Mouse (Mus musculus) bone marrow, adult 2 months (tissue): ENCODE results near the gene Rhox3c. TPM values are rescaled to one million over a fixed set of nuclear protein-coding genes. Genes with fewer than 3 reads are reported as not detected.
"Not testable (repeated sequence)": the region's sequence is repeated elsewhere in the genome, so short reads cannot be mapped to it uniquely, and the experiment has no call there.

Experiments used
- H3K27ac ChIP-seq: fragments of 200-500 bp; 2 replicates; pipeline ENCODE4 v1.5.1; 2012; ENCODE audit warnings: low read depth, mild to moderate bottlenecking, control low read depth, inconsistent platforms, low read length; ENCODE audit not compliant: control insufficient read depth, poor library complexity, insufficient read depth
- H3K4me1 ChIP-seq: fragments of 200-500 bp; 2 replicates; pipeline ENCODE4 v1.6.1; 2011; ENCODE audit warnings: low read length; ENCODE audit not compliant: control insufficient read depth, insufficient read depth
- H3K4me3 ChIP-seq: fragments of 200-500 bp; replicated peaks from 2 replicates; pipeline ENCODE3; 2011; ENCODE audit warnings: mild to moderate bottlenecking, low read depth, low read length, control low read depth; ENCODE audit not compliant: control insufficient read depth
- WGBS: fragments of 180-500 bp; shearing (Covaris S2); methylation state at CpG from one replicate; pipeline ENCODE4 v1.1.7; 2018; 5-methylcytosine and 5-hydroxymethylcytosine counted together
- polyA plus RNA-seq: library from polyadenylated mRNA; stranded (reverse); fragments of >200 nt; gene quantifications from 2 replicates; pipeline ENCODE4 v1.2.4, GENCODE M21; 2011; ENCODE audit warnings: low replicate concordance; ENCODE audit not compliant: missing spikeins, insufficient read depth, insufficient read length

Gene Rhox3c
- polyA plus RNA-seq: not detected in 2 replicates

DNA sequence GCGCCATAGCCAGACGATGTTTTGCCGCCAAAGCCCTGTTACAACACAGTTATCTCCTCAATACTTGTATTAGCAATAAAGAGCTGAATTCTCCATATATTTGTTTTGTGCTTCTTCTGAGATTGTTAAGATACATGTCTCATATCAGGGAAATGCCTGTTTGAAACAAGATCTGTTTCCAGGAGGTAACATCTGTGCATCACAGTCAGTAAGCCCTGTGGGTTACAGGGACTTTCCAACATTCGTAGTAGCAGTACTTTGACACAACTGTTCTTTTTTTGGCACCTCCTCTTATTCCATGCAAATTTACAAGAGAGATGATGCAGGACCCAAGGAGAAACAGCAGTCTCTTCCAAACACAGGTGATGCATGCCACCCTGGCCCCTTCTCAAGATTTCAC, at the start of gene Rhox3c:
Rhox3c (plus strand) TSS at position 301 of the 400 bp plus-strand sequence.
- H3K4me3 ChIP-seq, H3K4me1 ChIP-seq, H3K27ac ChIP-seq: not testable (repeated sequence)
- WGBS: 90% methylated on average over 3 of the region's 4 CpGs

- H3K4me1 ChIP-seq, H3K27ac ChIP-seq, H3K4me3 ChIP-seq: not testable (repeated sequence)
- WGBS: no CpG with 5 or more reads among the region's 9 CpGs
Measured at GRCm38 (mm10) chrX:37411767-37412166, 46.6 kb upstream of the Rhox3c start, which contains the start of gene Rhox2b. TSS of gene Rhox2b (plus strand) at chrX:37412067.

- not testable (repeated sequence) for H3K4me1 ChIP-seq, H3K27ac ChIP-seq, H3K4me3 ChIP-seq
- 80% methylated on average over 14 of the region's 15 CpGs for WGBS
Measured at GRCm38 (mm10) chrX:37432194-37432593, 26.2 kb upstream of the Rhox3c start, which contains the start of gene Rhox4b. TSS of gene Rhox4b (plus strand) at chrX:37432494.

GRCm38 (mm10) chrX:37453380-37453779, 5.0 kb upstream of the Rhox3c start, which contains the start of gene Rhox2c:
TSS of gene Rhox2c (plus strand) at chrX:37453680.
- H3K4me3 ChIP-seq: not testable (repeated sequence)

DNA sequence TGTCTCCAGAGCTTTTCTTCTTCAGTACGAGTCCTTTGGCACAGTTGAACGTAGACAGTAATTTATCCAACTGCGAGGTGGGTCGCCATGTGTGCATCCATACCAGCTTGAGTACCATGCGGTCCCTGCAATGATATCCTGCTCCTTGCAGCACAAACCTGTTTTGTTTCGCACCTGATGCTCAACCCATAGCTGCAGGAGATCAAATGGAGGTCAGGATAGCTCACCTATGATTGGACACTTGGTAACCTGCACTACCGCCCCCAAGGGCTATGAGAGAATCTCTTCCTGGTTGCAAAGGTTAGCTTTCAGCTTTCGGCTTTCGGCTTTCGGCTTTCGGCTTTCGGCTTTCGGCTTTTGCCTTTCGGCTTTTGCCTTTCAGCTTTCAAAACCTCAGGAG, 21.7 kb downstream of the Rhox3c start, which contains the start of gene Rhox4c:
Rhox4c (plus strand) TSS at position 301 of the 400 bp plus-strand sequence.
- not testable (repeated sequence) for H3K27ac ChIP-seq, H3K4me1 ChIP-seq, H3K4me3 ChIP-seq
- WGBS: 87% methylated on average over 14 of the region's 14 CpGs

More at GRCm38 (mm10) chrX:37453380-37453779, 5.0 kb upstream of the Rhox3c start, which contains the start of gene Rhox2c:
- not testable (repeated sequence) for H3K27ac ChIP-seq, H3K4me1 ChIP-seq
- WGBS: 82% methylated on average over 7 of the region's 10 CpGs

DNA sequence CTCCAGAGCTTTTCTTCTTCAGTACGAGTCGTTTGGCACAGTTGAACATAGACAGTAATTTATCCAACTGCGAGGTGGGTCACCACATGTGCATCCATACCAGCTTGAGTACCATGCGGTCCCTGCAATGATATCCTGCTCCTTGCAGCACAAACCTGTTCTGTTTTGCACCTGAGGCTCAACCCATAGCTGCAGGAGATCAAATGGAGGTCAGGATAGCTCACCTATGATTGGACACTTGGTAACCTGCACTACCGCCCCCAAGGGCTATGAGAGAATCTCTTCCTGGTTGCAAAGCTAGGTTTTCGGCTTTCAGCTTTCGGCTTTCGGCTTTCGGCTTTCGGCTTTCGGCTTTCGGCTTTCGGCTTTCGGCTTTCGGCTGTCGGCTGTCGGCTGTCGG, 55.7 kb downstream of the Rhox3c start, which contains the start of gene Rhox4d:
Rhox4d (plus strand) TSS at position 301 of the 400 bp plus-strand sequence.
- not testable (repeated sequence) for H3K27ac ChIP-seq, H3K4me3 ChIP-seq, H3K4me1 ChIP-seq
- WGBS: 91% methylated on average over 12 of the region's 18 CpGs

Other genes starting within 250 kb of the Rhox3c start
- gene Gm9, start 247.5 kb upstream of the Rhox3c start, polyA plus RNA-seq: not detected in 2 replicates
- not detected in 2 replicates for gene Rhox1, start 236.3 kb upstream of the Rhox3c start, polyA plus RNA-seq
- gene Rhox2a, start 213.6 kb upstream of the Rhox3c start, polyA plus RNA-seq: not detected in 2 replicates
- gene Rhox3a, start 208.7 kb upstream of the Rhox3c start, polyA plus RNA-seq: not detected in 2 replicates
- not detected in 2 replicates for gene Rhox4a, start 193.2 kb upstream of the Rhox3c start, polyA plus RNA-seq
- gene Rhox3a2, start 78.6 kb upstream of the Rhox3c start, polyA plus RNA-seq: not detected in 2 replicates
- not detected in 2 replicates for gene Rhox4a2, start 67.7 kb upstream of the Rhox3c start, polyA plus RNA-seq
- not detected in 2 replicates for gene Rhox2b, start 46.5 kb upstream of the Rhox3c start, polyA plus RNA-seq
- gene Rhox4b, start 26.1 kb upstream of the Rhox3c start, polyA plus RNA-seq: not detected in 2 replicates
- not detected in 2 replicates for gene Rhox2c, start 4.9 kb upstream of the Rhox3c start, polyA plus RNA-seq
- not detected in 2 replicates for gene Rhox4c, start 21.8 kb downstream of the Rhox3c start, polyA plus RNA-seq
- not detected in 2 replicates for gene Rhox2d, start 34.8 kb downstream of the Rhox3c start, polyA plus RNA-seq
- gene Rhox4d, start 55.8 kb downstream of the Rhox3c start, polyA plus RNA-seq: not detected in 2 replicates
- gene Rhox2e, start 71.9 kb downstream of the Rhox3c start, polyA plus RNA-seq: not detected in 2 replicates
- gene Rhox3e, start 83.4 kb downstream of the Rhox3c start, polyA plus RNA-seq: not detected in 2 replicates
- gene Rhox4e, start 98.8 kb downstream of the Rhox3c start, polyA plus RNA-seq: not detected in 2 replicates
- not detected in 2 replicates for gene Rhox2f, start 112.8 kb downstream of the Rhox3c start, polyA plus RNA-seq
- not detected in 2 replicates for gene Rhox3f, start 122.4 kb downstream of the Rhox3c start, polyA plus RNA-seq
- gene Rhox4f, start 149.1 kb downstream of the Rhox3c start, polyA plus RNA-seq: not detected in 2 replicates
- gene Rhox3g, start 170.0 kb downstream of the Rhox3c start, polyA plus RNA-seq: not detected in 2 replicates
- not detected in 2 replicates for gene Rhox2g, start 184.9 kb downstream of the Rhox3c start, polyA plus RNA-seq
- gene Rhox4g, start 192.7 kb downstream of the Rhox3c start, polyA plus RNA-seq: not detected in 2 replicates
- gene Rhox3h, start 210.2 kb downstream of the Rhox3c start, polyA plus RNA-seq: not detected in 2 replicates
- not detected in 2 replicates for gene Rhox2h, start 214.7 kb downstream of the Rhox3c start, polyA plus RNA-seq